Mouse (Mus musculus): ENCODE data around the gene Stat3.

Stat3 gene

GRCm38 (mm10) chr11:100852088-100852487 lies 87.3 kb downstream of the Stat3 start:
- no peak for DNase-seq (ENCODE audit: low spot score)

- peak; percentile 73 for DNase-seq (ENCODE audit: low spot score)
Observed at GRCm38 (mm10) chr11:100850778-100851528, 88.4 kb downstream of the Stat3 start.

- DNase-seq (ENCODE audit: low spot score), result peak; percentile 72
Observed at GRCm38 (mm10) chr11:100850038-100850777, 89.1 kb downstream of the Stat3 start, which contains the start of gene Stat5b. Gene Stat5b, minus strand, starts transcription at chr11:100850724.

- DNase-seq (ENCODE audit: low spot score), result no peak
Observed at GRCm38 (mm10) chr11:100849456-100850037, 89.8 kb downstream of the Stat3 start.

- DNase-seq (ENCODE audit: low spot score), result no peak
Observed at GRCm38 (mm10) chr11:100848789-100849379, 90.5 kb downstream of the Stat3 start.

- no peak for DNase-seq (ENCODE audit: low spot score)
Observed at GRCm38 (mm10) chr11:100848080-100848479, 91.3 kb downstream of the Stat3 start.

- no peak for DNase-seq (ENCODE audit: low spot score)
Observed at GRCm38 (mm10) chr11:100847572-100847971, 91.8 kb downstream of the Stat3 start.

GRCm38 (mm10) chr11:100845793-100846192 lies 93.5 kb downstream of the Stat3 start:
- DNase-seq (ENCODE audit: low spot score), result no peak

GRCm38 (mm10) chr11:100844121-100844520 lies 95.2 kb downstream of the Stat3 start:
- no peak for DNase-seq (ENCODE audit: low spot score)

GRCm38 (mm10) chr11:100843070-100843669 lies 96.2 kb downstream of the Stat3 start:
- no peak for DNase-seq (ENCODE audit: low spot score)

- no peak for DNase-seq (ENCODE audit: low spot score)
Observed at GRCm38 (mm10) chr11:100842025-100842424, 97.3 kb downstream of the Stat3 start.

GRCm38 (mm10) chr11:100840866-100841265 lies 98.5 kb downstream of the Stat3 start:
- no peak for DNase-seq (ENCODE audit: low spot score)

GRCm38 (mm10) chr11:100839523-100839922 lies 99.8 kb downstream of the Stat3 start:
- DNase-seq (ENCODE audit: low spot score), result no peak

GRCm38 (mm10) chr11:100838894-100839293 lies 100.4 kb downstream of the Stat3 start:
- DNase-seq (ENCODE audit: low spot score), result no peak

GRCm38 (mm10) chr11:100836923-100837702 lies 102.2 kb downstream of the Stat3 start:
- no peak for DNase-seq (ENCODE audit: low spot score)

Measured in embryo, embryonic 10 days (tissue).